Mouse (Mus musculus): Measurements from ENCODE around the gene Tlr8.
"Not testable (repeated sequence)": the region's sequence is repeated elsewhere in the genome, so short reads cannot be mapped to it uniquely, and the experiment has no call there.

Tlr8 gene

DNA sequence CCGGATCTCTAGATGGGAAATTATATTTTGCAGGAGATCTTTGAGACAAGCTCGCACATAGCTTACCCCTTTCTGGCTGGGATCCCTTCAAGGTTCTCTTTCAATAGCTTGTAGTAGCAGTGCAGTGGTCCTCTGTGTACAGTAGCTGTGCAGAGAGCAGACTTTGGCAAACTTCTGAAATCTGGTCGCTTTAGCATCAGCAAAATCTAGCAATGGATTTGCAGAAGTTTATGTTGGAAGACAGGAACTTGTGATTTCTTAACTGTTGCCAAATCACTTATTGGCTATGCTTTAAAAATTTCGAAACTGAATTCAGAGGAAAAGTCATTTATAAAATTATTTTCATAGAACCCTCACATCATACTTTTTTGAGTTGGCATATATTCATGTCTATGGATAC, at the start of gene Tlr8:
Tlr8 (minus strand) TSS at position 244 of the 400 bp plus-strand sequence.
- DNase-seq, result no peak

DNA sequence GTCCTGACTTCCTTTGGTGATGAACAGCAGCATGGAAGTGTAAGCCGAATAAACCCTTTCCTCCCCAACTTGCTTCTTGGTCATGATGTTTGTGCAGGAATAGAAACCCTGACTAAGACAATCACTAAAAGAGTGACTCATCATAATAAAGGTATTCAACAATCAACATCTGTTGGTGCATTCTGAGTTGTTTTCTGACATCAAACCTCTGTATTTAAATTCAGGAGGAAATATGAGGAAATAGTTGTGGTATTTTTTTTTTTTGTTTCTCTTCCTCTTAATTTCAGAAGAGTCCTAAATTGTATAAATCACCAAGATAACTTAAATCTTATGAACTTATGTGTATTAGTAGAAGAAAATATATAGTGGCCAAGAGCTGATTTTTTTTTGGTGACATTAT, 37.9 kb upstream of the Tlr8 start:
- DNase-seq, result not testable (repeated sequence)

DNA sequence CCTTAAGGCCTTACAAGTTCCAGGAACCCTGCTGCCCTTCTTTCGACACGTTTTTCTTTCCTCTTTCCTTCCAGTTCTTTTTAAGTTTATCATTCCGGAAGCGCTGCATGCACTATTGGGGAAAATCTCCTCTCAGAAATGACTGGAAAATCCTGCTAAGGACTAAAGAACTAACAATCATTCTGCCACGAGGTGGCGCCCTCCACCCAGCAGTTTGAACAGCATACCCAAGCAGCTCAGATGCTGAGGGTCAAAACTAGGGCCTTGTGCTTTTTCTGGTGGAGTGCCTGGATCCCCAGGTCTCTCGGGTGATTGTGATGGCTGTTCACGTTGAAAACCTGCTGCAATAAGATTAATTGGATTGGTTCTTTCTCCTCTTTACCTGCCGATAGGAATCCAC, 12.8 kb upstream of the Tlr8 start:
- DNase-seq, result peak; percentile 26 to 54

DNA sequence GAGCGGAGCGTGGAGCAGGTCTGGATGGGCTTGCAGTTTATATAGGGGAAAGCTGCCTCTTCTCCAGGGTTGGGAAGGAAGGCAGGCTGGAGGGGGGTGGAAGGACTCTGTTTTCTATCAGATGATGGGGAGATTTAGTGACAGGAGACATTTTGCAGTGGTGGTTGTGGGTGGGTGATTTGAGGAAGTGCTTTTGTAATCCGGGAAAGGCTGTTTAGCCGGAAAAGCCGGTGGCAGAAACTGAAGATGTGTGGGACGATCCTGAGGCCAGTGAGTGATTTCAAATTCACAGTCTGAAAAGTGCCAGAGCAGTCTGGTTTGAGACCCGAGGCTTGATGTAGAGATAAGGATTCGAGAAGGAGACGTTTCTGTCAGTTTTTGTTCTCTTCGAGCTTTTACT, 12.4 kb upstream of the Tlr8 start:
- DNase-seq, result no peak

- no peak for DNase-seq
Observed at GRCm38 (mm10) chrX:167263530-167263929, 599 bp downstream of the Tlr8 start.

GRCm38 (mm10) chrX:167241736-167242135, 22.4 kb downstream of the Tlr8 start:
- no peak for DNase-seq

GRCm38 (mm10) chrX:167239293-167239921, 24.7 kb downstream of the Tlr8 start:
- no peak for DNase-seq

- peak; percentile 59 to 74 for DNase-seq
Observed at GRCm38 (mm10) chrX:167233104-167233687, 30.9 kb downstream of the Tlr8 start.

DNA sequence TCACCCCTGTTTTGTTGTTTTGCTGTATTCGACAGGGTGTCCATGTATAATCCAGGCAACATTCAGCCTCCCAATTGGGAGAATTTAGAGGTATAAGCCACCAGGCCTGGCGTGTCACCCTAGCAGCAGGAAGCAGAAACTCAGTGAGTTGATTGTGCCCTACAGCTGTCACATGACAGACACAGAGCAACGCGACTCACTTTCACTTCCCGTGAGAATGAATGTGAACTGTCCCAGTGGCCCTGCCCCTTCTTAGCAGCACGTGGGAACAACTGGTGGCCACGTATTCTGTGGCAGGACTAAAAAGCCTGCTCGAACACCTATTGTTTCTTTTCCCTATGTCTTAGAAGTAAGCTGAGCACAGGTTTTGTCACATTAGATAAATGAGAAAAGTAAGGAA, 33.0 kb downstream of the Tlr8 start:
- no peak for DNase-seq

DNA sequence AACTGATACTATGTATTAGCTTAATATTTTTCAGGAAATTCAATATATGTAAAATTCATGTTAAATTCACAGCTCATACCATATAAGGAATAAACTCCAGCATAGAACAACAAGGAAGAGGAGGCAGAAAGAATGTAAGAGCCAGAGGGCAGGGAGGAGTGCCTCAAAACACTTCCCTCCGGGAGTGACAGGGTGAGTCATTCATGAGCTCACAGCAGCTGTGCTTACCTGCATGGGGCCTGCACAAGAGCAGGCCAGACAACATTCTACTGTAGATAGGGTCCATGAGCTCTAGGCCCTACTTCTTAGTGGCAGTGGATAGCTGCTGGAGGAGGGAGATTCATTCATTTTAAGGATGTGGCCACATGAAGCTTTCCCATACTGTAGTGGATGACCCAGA, 34.3 kb downstream of the Tlr8 start:
- no peak for DNase-seq

- DNase-seq, result peak; percentile 58
Observed at GRCm38 (mm10) chrX:167229206-167229605, 34.9 kb downstream of the Tlr8 start.

DNA sequence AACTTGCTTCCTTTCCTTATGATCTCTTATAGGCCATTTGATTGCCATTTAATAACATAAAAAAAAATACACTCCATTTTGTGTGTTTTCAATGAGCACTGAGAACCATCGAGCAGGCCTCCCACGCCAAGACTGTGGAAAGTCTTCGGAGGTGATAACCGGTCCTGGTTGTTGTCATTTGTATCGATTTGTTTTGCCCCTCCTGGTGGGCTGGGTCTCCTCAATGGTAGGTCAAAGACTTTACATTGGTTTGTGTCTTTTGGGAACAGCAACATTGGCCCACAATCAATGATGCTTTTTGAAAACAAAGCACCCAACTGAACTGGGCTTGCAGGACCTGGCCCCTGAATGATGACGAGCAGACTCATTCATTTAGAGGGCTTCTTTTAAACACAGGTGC, 36.4 kb downstream of the Tlr8 start:
- DNase-seq, result no peak

- no peak for DNase-seq
Observed at GRCm38 (mm10) chrX:167227138-167227537, 37.0 kb downstream of the Tlr8 start.

DNA sequence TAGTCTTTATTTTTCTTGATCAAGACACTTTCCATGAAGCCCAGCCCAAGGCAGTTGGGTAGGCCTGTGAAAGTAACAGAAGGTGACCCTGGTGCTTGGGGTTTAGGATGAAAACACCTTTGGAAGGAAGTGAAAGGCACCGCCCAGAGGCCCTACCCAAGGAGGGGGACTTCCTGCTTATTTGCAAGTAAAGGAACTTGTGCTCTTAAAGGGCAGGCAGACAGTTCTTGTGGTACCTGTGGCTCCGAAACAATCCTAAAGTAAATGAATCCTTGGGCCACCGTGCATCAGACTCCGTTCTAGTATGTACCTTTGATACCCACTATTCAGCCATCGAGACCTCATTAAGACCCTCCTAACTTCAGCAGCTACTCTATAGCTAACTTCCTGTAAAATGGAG, 37.6 kb downstream of the Tlr8 start:
- DNase-seq, result no peak

- DNase-seq, result no peak
Observed at GRCm38 (mm10) chrX:167212707-167213106, 51.4 kb downstream of the Tlr8 start.

DNA sequence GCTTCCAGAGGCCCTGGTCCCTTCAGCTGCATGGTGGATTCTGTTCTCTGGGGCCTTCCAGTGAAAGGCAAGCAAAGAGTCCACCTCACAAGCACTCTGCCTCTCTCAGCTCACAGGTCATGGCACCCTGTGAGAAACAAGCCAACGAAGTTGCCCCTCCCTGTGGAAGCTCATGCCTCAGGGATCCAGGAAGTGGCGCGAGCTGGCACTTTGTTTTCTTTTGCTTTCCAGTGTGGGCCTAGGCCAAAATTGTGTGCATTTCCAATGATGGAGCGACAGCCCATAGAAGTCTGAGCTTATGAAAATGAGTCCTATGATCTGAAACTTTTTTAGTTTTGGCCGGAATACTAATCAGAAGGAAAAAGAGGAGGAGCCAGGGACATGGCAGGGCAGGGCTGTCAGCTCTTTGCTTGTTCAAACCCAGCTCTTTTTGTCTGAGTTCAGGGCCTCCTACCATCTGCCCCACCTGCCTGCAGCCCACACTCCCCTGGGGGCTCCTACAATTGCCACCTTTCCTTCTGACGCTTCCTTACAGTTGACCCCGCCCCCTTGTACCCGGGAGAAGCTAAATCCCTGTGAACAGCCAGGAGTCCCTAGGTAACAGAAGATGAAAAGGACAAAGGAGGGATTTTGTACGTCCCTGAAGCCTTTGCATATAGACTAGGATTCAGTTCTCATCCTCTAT, 52.1 kb downstream of the Tlr8 start:
- DNase-seq, result no peak

DNA sequence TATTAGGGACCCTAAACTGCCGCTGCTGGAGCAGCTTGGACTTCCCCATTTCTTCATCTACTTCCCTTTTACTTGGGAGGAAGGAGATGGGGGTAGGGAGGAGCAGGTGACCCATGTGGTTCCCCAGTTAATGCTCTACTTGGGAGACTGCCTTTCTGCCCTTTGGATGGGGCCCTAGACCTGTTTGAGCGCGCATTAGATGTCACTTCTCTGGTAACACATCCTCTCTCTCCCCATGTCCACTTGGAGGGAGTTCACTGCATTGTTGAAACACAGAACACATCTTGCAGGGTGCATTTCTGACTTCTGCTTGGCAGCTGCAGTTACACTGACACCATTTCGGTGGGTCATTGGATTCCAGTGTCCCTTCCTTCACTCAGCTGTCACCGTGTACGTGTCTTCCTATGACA, 53.8 kb downstream of the Tlr8 start:
- DNase-seq, result no peak

GRCm38 (mm10) chrX:167209828-167210227, 54.3 kb downstream of the Tlr8 start:
- DNase-seq, result no peak

GRCm38 (mm10) chrX:167208978-167209754, 55.0 kb downstream of the Tlr8 start, which contains the start of gene Tmsb4x:
Gene Tmsb4x, minus strand, starts transcription at chrX:167209315.
- DNase-seq, result peak; percentile 69 to 75

DNA sequence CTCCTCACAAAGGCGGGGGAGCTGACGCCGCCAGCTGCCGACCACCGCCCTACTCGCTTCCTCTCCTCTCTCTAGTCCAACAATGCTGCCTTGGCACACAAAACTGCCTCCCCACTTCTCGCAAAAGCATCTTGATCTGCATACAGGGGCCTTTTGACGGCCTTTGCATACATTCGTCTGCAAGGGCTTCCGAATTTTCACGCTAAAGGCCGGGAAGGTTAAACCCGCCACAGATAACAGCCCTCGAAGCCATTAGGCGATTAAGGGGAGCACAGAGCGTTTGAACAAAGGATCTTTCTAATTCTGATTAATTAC, 55.7 kb downstream of the Tlr8 start:
- DNase-seq, result peak; percentile 29 to 37

- DNase-seq, result peak; percentile 13 to 34
Observed at GRCm38 (mm10) chrX:167207741-167208505, 56.2 kb downstream of the Tlr8 start.

- DNase-seq, result no peak
Observed at GRCm38 (mm10) chrX:167205813-167206520, 58.2 kb downstream of the Tlr8 start.

Data from cerebellum, adult 18-20 months (tissue).